Mouse (Mus musculus): ENCODE data around the gene Smim20. TPM values are rescaled to one million over a fixed set of nuclear protein-coding genes. Genes with fewer than 3 reads are reported as not detected.

Gene Smim20
- total RNA-seq (2021): 10 to 100 TPM; 26.9 to 30.5 TPM

DNA sequence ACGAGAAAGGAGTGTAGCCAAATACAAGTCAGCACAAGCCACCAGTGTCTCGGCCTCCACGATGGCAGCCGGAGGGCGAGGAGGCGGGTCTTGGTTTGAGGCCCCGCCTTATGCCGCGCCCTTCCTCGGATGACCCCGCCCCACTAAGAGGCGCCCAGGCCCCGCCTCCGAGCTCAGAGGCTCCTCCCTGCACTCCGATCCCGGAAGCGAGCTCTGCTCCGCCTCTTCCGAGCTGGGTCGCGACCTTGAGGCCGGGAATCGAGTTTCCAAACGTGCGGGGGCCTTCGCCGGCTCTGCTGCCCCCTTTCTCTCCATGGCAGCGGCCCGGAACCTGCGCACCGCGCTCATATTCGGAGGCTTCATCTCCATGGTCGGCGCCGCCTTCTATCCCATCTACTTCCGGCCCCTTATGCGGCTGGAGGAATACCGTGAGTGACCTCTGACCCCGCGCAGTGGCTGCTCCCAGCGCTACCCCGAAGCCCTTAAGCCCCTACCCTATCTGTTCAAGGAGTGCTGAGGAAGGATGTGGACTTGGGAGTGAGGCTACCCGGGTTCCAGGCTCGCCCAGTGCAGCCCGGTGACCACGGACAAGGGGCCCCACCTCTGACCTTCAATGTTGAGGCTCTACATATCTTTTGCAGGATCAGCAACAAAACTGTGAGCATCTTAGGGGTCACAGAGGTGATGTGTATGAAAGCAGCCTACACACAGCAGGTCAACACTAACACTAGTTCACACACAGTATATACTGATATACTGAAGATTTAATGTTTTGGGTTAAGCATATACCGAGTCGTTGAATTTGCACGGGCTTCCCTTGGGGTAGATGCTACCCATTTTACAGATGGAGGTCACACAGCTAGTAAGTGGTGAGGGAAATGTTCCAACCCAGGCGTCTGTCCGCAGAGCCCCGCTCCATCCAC is at the start of gene Smim20:
Gene Smim20, plus strand, starts transcription at position 153 of the 923 bp plus-strand sequence.
- intact Hi-C loops (cut with DNase I): no loop called here
- DNase-seq (ENCODE audit: extremely low spot score in 1 of 2, low spot score in 2 of 2): peak; percentile 64 to 89

DNA sequence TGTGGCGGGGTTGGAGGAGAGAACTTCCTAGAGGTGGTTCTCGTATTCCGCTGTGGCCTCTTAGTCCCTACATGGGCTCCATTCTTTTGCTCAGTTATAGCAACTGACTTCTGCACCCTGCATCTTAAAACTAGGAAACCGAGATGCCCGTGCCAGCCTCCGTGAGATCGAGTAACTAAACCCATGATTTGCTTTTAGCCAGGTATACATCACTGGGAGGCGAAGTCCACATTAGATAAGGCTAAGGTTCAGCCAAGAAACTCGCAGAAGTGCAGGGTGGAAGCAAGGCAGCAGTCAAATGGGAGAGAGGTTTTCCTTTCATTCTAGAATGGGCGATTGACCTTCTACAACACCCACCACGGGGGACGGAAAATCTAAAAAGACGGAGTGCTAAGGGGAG is 41.4 kb upstream of the Smim20 start:
- intact Hi-C loops (cut with DNase I): no loop called here
- DNase-seq (ENCODE audit: extremely low spot score in 1 of 2, low spot score in 2 of 2): no peak

DNA sequence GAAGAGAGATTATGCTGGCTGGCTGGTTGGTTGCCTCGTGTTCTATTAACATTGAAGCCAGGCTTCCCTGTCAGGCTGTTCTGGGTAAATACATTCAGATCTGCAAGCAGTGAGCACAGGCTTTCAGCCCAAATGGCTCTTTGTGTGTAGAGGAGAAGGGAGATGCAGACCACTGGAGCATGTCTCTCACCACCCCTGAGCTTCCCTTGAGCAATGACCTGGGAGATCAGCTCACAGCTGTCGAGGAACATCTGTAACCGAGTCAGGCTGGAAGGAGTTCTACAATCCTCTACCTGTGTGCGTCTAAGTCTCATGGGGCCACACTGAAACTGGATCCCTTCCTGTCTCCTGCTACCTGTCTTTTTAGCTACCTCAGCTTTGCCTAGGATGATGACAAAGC is 36.3 kb upstream of the Smim20 start:
- DNase-seq (ENCODE audit: extremely low spot score in 1 of 2, low spot score in 2 of 2): no peak
- intact Hi-C loops (cut with DNase I): no loop called here

DNA sequence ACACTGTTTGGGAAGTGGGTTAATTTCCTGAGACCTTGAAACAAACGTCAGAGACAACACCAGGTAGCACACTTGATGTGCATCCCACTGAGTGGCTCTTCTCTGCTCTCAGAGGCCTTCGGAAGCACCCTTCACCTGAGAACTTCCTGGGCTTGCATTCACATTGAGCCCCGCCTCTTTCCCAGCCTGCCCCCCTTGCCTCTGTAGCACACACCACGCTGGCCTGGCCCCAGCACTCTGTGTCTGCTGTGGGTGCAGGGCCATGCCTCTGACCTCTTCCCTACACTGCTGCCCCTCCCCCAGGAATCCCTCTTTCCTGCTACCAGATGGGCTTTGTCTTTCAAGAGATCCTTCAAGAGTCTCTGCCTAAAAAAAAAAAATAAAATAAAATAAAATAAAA is 31.3 kb upstream of the Smim20 start:
- peak in 1 of 2 experiments; percentile 39 for DNase-seq (ENCODE audit: extremely low spot score in 1 of 2, low spot score in 2 of 2)
- intact Hi-C loops (cut with DNase I): no loop called here

DNA sequence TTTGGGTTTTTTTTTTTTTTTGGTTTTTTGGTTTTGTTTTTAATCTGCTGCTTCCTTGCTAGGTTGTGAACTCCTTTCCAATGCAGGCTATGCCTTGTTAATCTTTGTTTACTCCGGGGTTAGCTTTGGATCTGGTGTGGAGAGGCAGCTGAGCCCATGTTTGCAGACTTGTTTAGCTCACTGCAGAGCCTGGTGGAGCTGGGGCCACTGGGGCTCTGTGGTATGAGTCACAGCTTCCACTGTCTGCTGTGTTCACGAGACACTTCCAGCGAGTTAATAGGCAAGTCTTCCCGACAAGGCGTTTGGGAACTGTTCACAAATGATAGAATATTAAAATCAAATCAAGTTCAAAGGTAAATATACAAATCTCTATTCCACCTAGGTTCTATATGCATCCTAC is 30.7 kb upstream of the Smim20 start:
- intact Hi-C loops (cut with DNase I): no loop called here
- no peak for DNase-seq (ENCODE audit: extremely low spot score in 1 of 2, low spot score in 2 of 2)

DNA sequence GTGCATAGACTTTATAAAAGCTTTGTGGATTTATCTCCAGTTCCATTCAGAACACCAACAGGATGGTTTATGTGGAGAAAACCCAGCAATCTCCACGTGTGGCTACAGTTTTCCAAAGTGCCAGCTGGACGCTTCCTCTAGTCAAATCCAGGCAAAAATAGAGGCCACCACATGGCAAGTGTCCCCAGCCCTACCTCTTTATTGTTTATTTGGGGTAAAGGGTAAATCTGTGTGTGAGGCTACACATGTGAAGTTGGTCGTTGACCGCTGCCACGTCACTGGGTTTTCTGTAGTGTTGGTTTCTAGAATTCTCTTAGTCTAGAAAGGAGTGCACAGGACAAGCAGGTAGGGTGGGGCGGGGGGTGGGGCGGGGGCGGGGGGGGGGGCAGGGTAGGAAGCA is 30.1 kb upstream of the Smim20 start:
- DNase-seq (ENCODE audit: extremely low spot score in 1 of 2, low spot score in 2 of 2): no peak
- intact Hi-C loops (cut with DNase I): no loop called here

DNA sequence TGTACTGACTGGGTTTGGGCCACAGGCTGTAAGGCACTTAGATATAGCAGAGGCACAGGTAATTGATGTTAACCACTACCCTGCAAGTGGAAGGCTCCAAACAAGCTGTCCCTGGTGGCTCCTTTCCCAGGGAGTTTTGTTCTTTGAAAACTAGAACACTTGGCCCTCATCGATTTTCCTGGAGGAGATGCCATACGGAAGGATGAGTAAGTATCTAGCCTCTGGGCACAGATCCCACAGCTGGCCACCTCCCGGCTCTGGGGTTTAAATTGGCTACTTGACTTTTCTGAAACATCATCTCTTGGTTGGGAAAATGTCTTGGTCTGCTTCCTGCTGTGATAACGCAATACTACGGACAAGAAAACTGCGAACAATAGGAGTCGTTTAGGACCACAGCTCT is 28.1 kb upstream of the Smim20 start:
- DNase-seq (ENCODE audit: extremely low spot score in 1 of 2, low spot score in 2 of 2): no peak
- intact Hi-C loops (cut with DNase I): no loop called here

DNA sequence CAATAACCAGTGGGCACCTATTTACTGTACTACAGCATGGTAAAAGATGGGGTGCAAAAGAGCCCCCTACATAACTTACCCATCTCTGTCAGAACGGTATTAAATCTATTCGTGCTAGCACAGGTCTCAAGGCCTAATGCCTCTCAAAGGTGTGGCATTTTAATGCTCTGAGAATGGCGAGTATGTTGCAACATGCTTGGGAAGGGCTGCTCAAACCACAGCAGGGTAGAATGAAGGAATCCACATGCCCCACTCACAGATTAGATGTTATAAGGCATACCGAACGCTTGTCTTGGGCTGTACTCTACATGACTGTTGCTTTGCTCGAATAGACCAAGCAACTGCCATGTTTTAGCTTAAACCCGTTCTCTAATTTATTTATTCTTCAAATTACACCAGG is 27.7 kb upstream of the Smim20 start:
- intact Hi-C loops (cut with DNase I): no loop called here
- no peak for DNase-seq (ENCODE audit: extremely low spot score in 1 of 2, low spot score in 2 of 2)

DNA sequence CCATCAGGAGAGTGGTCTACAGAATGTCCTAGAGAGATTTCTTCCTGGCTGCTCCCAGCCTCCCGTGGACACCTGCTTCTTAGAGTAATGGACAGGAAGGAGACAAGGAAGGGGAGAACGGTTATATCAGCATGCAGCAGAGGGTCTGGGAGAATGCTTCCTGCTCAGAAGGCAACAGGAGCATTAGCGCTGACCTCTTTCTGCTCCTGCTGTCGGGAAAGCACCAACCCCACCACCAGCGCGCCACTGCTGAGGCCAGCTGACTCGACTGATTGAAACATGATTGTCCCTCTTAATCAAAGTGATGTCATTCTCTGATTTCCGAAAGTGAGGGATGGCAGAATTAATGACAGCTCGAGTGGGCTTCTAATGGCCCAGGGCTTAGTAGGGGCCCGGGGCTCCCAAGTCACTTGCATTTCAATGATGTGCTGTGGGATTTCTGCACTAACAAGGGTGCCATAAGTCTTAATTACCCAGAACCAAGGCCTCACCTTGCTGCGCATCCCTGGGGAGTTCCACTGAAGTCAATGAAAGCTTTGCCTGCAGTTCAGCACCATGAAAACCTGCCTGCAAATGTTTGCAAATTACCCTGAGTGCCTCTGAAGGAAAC is 26.9 kb upstream of the Smim20 start:
- intact Hi-C loops (cut with DNase I): no loop called here
- DNase-seq (ENCODE audit: extremely low spot score in 1 of 2, low spot score in 2 of 2): no peak

DNA sequence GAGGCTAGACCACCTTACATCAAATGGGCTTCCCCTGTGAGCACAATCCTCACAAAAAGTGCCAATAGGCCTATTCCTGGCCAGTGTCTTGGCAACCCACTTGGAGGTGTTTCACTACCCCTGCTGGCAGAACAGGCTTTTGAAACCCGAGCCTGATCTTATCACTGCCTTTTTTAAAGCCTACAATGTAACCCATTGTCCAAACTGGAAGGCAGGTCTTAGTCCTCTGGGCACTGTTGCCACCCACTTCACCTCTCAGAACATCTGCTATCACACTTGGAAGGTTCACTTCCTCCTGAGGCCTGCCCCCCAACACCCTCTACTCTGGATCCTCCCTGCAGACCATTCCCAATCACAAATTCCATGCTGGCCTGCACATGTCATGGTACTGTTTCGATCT is 25.8 kb upstream of the Smim20 start:
- DNase-seq (ENCODE audit: extremely low spot score in 1 of 2, low spot score in 2 of 2): no peak
- intact Hi-C loops (cut with DNase I): no loop called here

DNA sequence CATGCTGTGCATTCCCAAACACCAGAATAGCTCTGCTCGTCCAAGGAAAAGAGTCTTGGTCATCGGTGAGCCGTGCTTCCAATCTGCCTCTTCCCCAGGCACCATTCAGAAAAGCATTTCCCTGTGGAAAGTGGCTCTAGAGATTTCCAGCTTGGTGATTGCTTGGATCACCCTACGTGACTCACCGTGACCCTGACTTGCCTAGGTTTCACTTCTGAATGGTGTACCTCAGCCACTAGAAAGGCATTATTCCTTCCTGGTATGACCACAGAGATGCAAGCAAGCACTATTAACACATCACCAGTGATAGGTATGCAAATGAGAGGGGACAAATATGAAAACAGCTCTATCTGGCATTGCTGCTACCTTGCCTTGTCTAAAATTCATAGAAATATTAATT is 24.9 kb upstream of the Smim20 start:
- intact Hi-C loops (cut with DNase I): no loop called here
- no peak for DNase-seq (ENCODE audit: extremely low spot score in 1 of 2, low spot score in 2 of 2)

DNA sequence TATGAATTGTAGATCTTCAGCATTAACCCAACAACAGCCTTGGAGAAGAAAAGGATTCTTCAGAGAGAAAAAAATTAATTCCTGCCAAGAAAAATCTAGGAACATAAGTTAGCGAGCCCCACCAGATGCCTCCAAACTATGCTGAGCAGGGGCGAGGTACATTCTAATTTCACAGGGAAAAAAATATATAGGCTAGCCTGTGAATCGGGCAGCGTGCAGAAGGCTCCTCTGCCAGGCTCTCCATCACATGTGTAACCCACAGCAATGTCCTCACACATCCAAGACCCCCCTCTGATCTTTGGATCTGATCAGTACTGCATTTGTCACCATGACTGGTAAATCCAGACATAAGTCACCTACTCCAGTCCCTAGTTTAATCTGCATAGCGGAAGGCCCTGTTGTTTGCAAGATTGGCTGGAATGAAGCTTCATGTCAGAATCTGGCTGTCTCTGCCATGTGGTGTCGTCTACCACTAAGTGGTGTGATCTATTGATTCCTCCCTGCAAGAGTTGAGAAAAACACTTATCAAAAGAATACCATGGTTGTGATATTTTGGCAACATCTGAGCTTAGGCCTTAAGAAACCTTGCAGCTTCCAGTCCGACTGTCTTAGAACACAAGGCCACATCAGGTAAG is 23.9 kb upstream of the Smim20 start:
- peak in 1 of 2 experiments; percentile 49 for DNase-seq (ENCODE audit: extremely low spot score in 1 of 2, low spot score in 2 of 2)
- intact Hi-C loops (cut with DNase I): no loop called here

DNA sequence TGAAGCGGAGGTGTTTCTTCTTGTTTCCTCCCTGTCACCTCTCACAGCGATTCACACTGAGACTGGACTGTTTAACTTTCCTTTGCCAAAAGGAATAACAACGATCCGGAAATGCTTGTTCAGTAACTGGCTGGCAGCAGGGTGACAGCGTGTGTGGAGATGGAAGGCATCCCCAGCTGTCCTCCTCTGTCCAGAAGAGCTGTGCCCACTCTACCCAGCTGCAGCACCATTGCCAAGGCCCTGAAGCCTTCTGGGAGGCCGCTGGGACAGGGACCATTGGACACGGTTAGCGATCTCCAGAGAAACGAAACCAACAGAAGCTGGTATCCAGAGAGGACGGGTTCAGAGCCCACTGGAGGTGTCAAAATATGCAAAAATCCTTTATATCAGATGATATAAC is 22.9 kb upstream of the Smim20 start:
- intact Hi-C loops (cut with DNase I): no loop called here
- no peak for DNase-seq (ENCODE audit: extremely low spot score in 1 of 2, low spot score in 2 of 2)

DNA sequence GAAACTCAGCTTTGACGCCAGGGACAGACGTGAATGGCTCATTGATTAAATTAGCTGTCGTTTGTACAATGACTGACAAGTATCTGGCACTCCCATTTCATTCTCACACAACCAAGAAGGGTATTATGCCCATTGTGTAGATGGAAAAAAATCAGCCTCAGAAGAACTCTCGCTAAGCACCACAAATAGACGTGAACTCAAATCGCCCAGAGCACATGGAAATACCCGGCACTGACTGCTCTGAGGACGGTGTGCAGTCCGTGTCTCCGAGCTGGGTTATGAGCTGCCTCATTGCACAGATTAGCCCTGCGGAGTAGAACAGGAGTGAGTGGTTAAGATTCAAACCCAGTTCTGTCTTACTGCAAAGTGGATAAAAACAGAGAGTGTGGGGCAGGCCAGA is 18.4 kb upstream of the Smim20 start:
- no peak for DNase-seq (ENCODE audit: extremely low spot score in 1 of 2, low spot score in 2 of 2)
- intact Hi-C loops (cut with DNase I): no loop called here

DNA sequence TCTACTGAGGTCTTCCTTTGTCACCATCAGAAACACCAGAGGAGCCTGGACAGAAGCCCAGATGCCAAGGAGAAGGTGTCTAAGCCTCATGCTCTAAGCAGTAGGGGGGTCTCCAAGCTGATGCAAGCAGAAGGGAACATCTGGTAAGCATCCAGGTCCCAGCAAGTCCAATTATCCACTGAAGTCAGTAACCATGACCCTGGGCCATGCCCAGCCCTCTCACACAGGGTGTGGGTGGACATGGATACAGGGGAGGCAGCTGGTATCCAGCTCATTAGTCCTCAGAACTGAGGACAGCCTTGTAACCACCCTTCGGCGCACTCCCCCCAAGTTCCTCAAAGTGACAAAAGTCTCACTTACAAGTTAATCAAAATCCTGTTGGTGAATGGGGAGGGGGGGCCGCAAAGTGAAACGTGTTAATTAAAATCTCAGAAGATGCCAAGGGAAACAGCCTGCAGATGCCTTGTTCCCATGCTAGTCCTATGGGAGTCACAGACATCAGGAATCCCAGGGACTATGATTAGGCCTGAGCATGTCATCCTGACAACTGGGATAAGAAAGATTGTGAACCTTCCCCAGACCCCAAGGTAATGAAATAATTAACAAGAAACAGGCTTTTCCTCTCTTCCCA is 17.3 kb upstream of the Smim20 start:
- intact Hi-C loops (cut with DNase I): no loop called here

DNA sequence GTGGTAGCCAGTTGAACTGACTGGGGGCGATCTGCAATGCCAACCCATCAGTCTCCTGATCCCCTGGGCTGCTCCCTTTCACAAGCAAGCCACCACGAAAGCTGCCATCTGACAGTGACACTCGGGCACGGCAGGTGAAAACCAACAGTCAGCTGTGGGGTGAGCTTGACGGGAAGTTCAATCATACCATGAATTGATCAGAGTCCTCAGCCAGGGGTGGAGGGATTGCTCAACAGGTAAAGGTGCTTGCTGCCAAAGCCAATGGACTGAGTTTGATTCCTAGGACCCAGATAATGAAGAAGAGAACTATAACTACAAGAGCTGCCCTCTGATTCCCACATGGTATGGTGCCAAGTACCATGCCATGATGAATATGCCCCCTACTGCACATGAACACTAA is 12.7 kb upstream of the Smim20 start:
- intact Hi-C loops (cut with DNase I): no loop called here
- DNase-seq (ENCODE audit: extremely low spot score in 1 of 2, low spot score in 2 of 2): no peak

More for the DNA sequence above, 17.3 kb upstream of the Smim20 start:
- no peak for DNase-seq (ENCODE audit: extremely low spot score in 1 of 2, low spot score in 2 of 2)

DNA sequence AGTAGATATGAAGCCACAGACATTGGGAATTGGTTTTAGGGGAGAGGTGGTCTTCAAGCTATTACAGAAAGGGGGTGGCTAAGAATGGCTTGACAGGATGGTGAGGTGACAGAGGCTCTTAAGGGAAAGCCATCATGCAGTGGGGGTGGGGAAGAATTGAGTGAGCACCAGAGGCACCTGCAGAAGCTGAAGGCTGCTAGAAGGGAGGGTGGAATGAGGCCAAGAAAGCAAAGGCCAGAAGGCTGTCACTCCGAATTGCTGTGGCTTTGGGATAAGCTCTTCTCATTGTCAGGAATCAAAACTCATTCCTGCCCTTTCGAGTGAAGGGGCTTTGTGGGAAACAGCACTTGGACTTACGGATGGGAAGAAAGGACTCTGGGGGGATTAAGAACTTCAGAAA is 12.1 kb upstream of the Smim20 start:
- intact Hi-C loops (cut with DNase I): no loop called here
- DNase-seq (ENCODE audit: extremely low spot score in 1 of 2, low spot score in 2 of 2): no peak

DNA sequence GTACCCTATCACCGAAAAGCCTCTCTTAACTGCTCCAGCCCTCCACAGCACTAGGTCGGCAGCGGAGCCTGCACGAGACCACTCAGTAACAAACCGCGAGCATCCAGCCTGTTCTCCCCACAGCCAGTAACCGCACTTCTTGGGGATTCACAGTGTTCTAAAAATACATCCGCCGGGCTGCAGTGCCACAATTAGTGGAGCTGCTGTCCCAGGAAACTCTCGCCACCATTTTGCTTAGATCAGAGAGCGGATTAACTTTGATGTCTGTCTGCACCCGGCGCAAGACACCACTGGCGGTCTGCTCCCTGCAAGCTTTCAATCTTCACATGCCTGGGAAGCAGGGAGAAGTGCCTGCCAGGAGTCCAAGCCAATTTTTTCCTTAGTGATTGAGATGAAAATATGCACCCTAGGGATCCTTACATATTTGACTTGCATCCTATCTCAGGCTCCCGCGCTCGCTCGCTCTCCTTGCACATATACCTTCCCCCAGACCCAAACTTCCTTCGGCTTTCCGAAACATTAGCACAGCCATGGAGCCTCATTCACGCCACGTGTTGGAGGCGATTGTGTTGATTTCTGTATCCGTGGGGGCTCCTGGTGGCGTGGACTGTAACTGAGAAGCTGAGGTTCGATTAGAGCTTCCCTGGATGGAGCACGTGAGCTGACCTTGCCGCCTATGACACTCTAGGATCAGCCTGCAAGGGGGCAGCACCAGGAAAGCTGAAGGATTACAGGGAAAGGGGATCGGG is 8.7 kb upstream of the Smim20 start:
- intact Hi-C loops (cut with DNase I): no loop called here
- peak; percentile 40 to 41 for DNase-seq (ENCODE audit: extremely low spot score in 1 of 2, low spot score in 2 of 2)

DNA sequence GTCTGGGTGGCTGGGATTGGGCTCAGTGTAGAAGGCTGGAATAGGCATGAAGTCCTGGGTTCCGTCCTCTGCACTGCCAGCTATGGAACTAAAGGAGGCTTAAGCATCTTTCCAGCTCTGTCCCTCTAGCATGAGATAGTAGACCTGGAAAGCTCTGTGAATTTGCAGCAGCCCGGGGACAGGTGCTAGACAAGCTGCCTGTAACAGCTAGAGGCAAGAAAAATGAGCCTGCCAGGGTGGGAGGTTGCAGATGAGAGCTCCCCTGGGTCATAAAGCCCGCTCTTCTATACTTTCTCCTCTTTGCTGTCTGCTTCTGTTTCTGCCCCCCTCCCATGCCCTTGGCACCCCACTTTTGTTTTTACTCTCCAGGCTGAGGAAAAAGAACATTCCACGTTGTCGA is 7.0 kb upstream of the Smim20 start:
- intact Hi-C loops (cut with DNase I): no loop called here
- no peak for DNase-seq (ENCODE audit: extremely low spot score in 1 of 2, low spot score in 2 of 2)

All from left cerebral cortex, postnatal 10 days (tissue).